Mouse (Mus musculus): Measurements from ENCODE around the gene Gm10282. TPM values are rescaled to one million over a fixed set of nuclear protein-coding genes. Genes with fewer than 3 reads are reported as not detected.

The Gm10282 gene
- 13.6 and 18.2 TPM in 2 replicates for polyA plus RNA-seq (2014; fragmentation: Nextera tagmentation; extraction: Ambion mirVana)

- H3K9ac ChIP-seq (replicated peaks; ENCODE audit: low read length) = no peak within 1 kb of the TSS
- no peak within 1 kb of the TSS for H3K4me3 ChIP-seq (replicated peaks; ENCODE audit: low read depth, low read length)
- no peaks in the 10 kb centered on the region for H3K27me3 ChIP-seq (ENCODE audit: control insufficient read depth, insufficient read depth, low read length)
- 73% methylated on average over 16 of the region's 16 CpGs for WGBS
- H3K9me3 ChIP-seq (ENCODE audit: control insufficient read depth, low read length) = no peaks in the 10 kb centered on the region
- no peaks in the 10 kb centered on the region for H3K4me1 ChIP-seq (ENCODE audit: control insufficient read depth, insufficient read depth, low read length)
- no peak within 1 kb of the TSS for H3K27ac ChIP-seq (replicated peaks; ENCODE audit: low read depth, low read length)
- no peak within 1 kb of the TSS for H3K4me2 ChIP-seq (ENCODE audit: low read length)
- no peak for ATAC-seq (ENCODE audit: low FRiP score, low TSS enrichment)
- H3K36me3 ChIP-seq (ENCODE audit: control insufficient read depth, insufficient read depth, low read length) = no peaks in the 10 kb centered on the region
- DNase-seq = no peak
These were observed at the start of gene Gm10282 for GRCm38 (mm10) chr8:72305210-72305905. Gene Gm10282 (minus strand): TSS chr8:72305260.

- ATAC-seq (ENCODE audit: low FRiP score, low TSS enrichment) = no peak
- Histone ChIP-seq H3K27ac (replicated peaks; ENCODE audit: low read depth, low read length) (no peak overlapping the region), H3K9me3 (ENCODE audit: control insufficient read depth, low read length) (no peaks in the 10 kb centered on the region), H3K4me2 (ENCODE audit: low read length) (no peak overlapping the region), H3K9ac (replicated peaks; ENCODE audit: low read length) (no peak overlapping the region), H3K36me3 (ENCODE audit: control insufficient read depth, insufficient read depth, low read length) (peaks cover 81% of the 10 kb centered on the region), H3K4me1 (ENCODE audit: control insufficient read depth, insufficient read depth, low read length) (no peaks in the 10 kb centered on the region), H3K4me3 (replicated peaks; ENCODE audit: low read depth, low read length) (no peak overlapping the region), H3K27me3 (ENCODE audit: control insufficient read depth, insufficient read depth, low read length) (no peaks in the 10 kb centered on the region)
- WGBS = 91% methylated on average over 11 of the region's 11 CpGs
- DNase-seq = no peak
These were observed 49.2 kb upstream of the Gm10282 start for GRCm38 (mm10) chr8:72354272-72354671.

- H3K36me3 ChIP-seq (ENCODE audit: control insufficient read depth, insufficient read depth, low read length) = peaks cover 75% of the 10 kb centered on the region
- no peak overlapping the region for H3K27ac ChIP-seq (replicated peaks; ENCODE audit: low read depth, low read length)
- no peaks in the 10 kb centered on the region for H3K9me3 ChIP-seq (ENCODE audit: control insufficient read depth, low read length)
- no peaks in the 10 kb centered on the region for H3K27me3 ChIP-seq (ENCODE audit: control insufficient read depth, insufficient read depth, low read length)
- no peak overlapping the region for H3K9ac ChIP-seq (replicated peaks; ENCODE audit: low read length)
- DNase-seq = no peak
- H3K4me1 ChIP-seq (ENCODE audit: control insufficient read depth, insufficient read depth, low read length) = no peaks in the 10 kb centered on the region
- H3K4me2 ChIP-seq (ENCODE audit: low read length) = no peak overlapping the region
- WGBS = 95% methylated on average over 7 of the region's 7 CpGs
- no peak for ATAC-seq (ENCODE audit: low FRiP score, low TSS enrichment)
- no peak overlapping the region for H3K4me3 ChIP-seq (replicated peaks; ENCODE audit: low read depth, low read length)
These were observed 48.6 kb upstream of the Gm10282 start for GRCm38 (mm10) chr8:72353700-72354045.

- no peak overlapping the region for H3K9ac ChIP-seq (replicated peaks; ENCODE audit: low read length)
- peaks cover 75% of the 10 kb centered on the region for H3K36me3 ChIP-seq (ENCODE audit: control insufficient read depth, insufficient read depth, low read length)
- H3K9me3 ChIP-seq (ENCODE audit: control insufficient read depth, low read length) = no peaks in the 10 kb centered on the region
- no peak overlapping the region for H3K4me3 ChIP-seq (replicated peaks; ENCODE audit: low read depth, low read length)
- no peak overlapping the region for H3K27ac ChIP-seq (replicated peaks; ENCODE audit: low read depth, low read length)
- H3K4me2 ChIP-seq (ENCODE audit: low read length) = no peak overlapping the region
- H3K27me3 ChIP-seq (ENCODE audit: control insufficient read depth, insufficient read depth, low read length) = no peaks in the 10 kb centered on the region
- ATAC-seq (ENCODE audit: low FRiP score, low TSS enrichment) (no peak), DNase-seq (peak; percentile 7)
- no peaks in the 10 kb centered on the region for H3K4me1 ChIP-seq (ENCODE audit: control insufficient read depth, insufficient read depth, low read length)
- WGBS = 84% methylated on average over 8 of the region's 8 CpGs
These were observed 48.1 kb upstream of the Gm10282 start for GRCm38 (mm10) chr8:72352951-72353699.

- ATAC-seq (ENCODE audit: low FRiP score, low TSS enrichment) = no peak
- 96% methylated on average over 7 of the region's 7 CpGs for WGBS
- Histone ChIP-seq H3K27me3 (ENCODE audit: control insufficient read depth, insufficient read depth, low read length) (no peaks in the 10 kb centered on the region), H3K4me3 (replicated peaks; ENCODE audit: low read depth, low read length) (no peak overlapping the region), H3K9ac (replicated peaks; ENCODE audit: low read length) (no peak overlapping the region), H3K27ac (replicated peaks; ENCODE audit: low read depth, low read length) (no peak overlapping the region), H3K4me2 (ENCODE audit: low read length) (no peak overlapping the region), H3K36me3 (ENCODE audit: control insufficient read depth, insufficient read depth, low read length) (peaks cover 66% of the 10 kb centered on the region), H3K9me3 (ENCODE audit: control insufficient read depth, low read length) (no peaks in the 10 kb centered on the region), H3K4me1 (ENCODE audit: control insufficient read depth, insufficient read depth, low read length) (no peaks in the 10 kb centered on the region)
- no peak for DNase-seq
These were observed 46.4 kb upstream of the Gm10282 start for GRCm38 (mm10) chr8:72351405-72352005.

- H3K27me3 ChIP-seq (ENCODE audit: control insufficient read depth, insufficient read depth, low read length) = no peaks in the 10 kb centered on the region
- no peak for DNase-seq
- H3K4me1 ChIP-seq (ENCODE audit: control insufficient read depth, insufficient read depth, low read length) = no peaks in the 10 kb centered on the region
- H3K9me3 ChIP-seq (ENCODE audit: control insufficient read depth, low read length) = no peaks in the 10 kb centered on the region
- ATAC-seq (ENCODE audit: low FRiP score, low TSS enrichment) = no peak
- H3K4me3 ChIP-seq (replicated peaks; ENCODE audit: low read depth, low read length) = no peak overlapping the region
- H3K36me3 ChIP-seq (ENCODE audit: control insufficient read depth, insufficient read depth, low read length) = peaks cover 64% of the 10 kb centered on the region
- H3K4me2 ChIP-seq (ENCODE audit: low read length) = no peak overlapping the region
- H3K9ac ChIP-seq (replicated peaks; ENCODE audit: low read length) = no peak overlapping the region
- WGBS = 96% methylated on average over 8 of the region's 8 CpGs
- no peak overlapping the region for H3K27ac ChIP-seq (replicated peaks; ENCODE audit: low read depth, low read length)
These were observed 45.7 kb upstream of the Gm10282 start for GRCm38 (mm10) chr8:72350727-72351126.

GRCm38 (mm10) chr8:72349838-72350237 lies 44.8 kb upstream of the Gm10282 start:
- Histone ChIP-seq H3K4me2 (ENCODE audit: low read length) (no peak overlapping the region), H3K9me3 (ENCODE audit: control insufficient read depth, low read length) (no peaks in the 10 kb centered on the region), H3K27me3 (ENCODE audit: control insufficient read depth, insufficient read depth, low read length) (no peaks in the 10 kb centered on the region), H3K9ac (replicated peaks; ENCODE audit: low read length) (no peak overlapping the region), H3K27ac (replicated peaks; ENCODE audit: low read depth, low read length) (no peak overlapping the region), H3K4me1 (ENCODE audit: control insufficient read depth, insufficient read depth, low read length) (no peaks in the 10 kb centered on the region), H3K36me3 (ENCODE audit: control insufficient read depth, insufficient read depth, low read length) (peaks cover 64% of the 10 kb centered on the region), H3K4me3 (replicated peaks; ENCODE audit: low read depth, low read length) (no peak overlapping the region)
- DNase-seq (no peak), ATAC-seq (ENCODE audit: low FRiP score, low TSS enrichment) (no peak)
- 93% methylated on average over 9 of the region's 9 CpGs for WGBS

GRCm38 (mm10) chr8:72348956-72349355 lies 43.9 kb upstream of the Gm10282 start:
- DNase-seq (no peak), ATAC-seq (ENCODE audit: low FRiP score, low TSS enrichment) (no peak)
- H3K4me1 ChIP-seq (ENCODE audit: control insufficient read depth, insufficient read depth, low read length) = no peaks in the 10 kb centered on the region
- H3K4me2 ChIP-seq (ENCODE audit: low read length) = no peak overlapping the region
- no peak overlapping the region for H3K27ac ChIP-seq (replicated peaks; ENCODE audit: low read depth, low read length)
- WGBS = 78% methylated on average over 1 of the region's 1 CpGs
- no peak overlapping the region for H3K4me3 ChIP-seq (replicated peaks; ENCODE audit: low read depth, low read length)
- H3K9ac ChIP-seq (replicated peaks; ENCODE audit: low read length) = no peak overlapping the region
- H3K9me3 ChIP-seq (ENCODE audit: control insufficient read depth, low read length) = no peaks in the 10 kb centered on the region
- no peaks in the 10 kb centered on the region for H3K27me3 ChIP-seq (ENCODE audit: control insufficient read depth, insufficient read depth, low read length)
- H3K36me3 ChIP-seq (ENCODE audit: control insufficient read depth, insufficient read depth, low read length) = peaks cover 62% of the 10 kb centered on the region

All from midbrain, embryonic 14.5 days (tissue).